Comparison of ENCODE assay signal across 30 mouse cellular contexts in the genomic region with DNA sequence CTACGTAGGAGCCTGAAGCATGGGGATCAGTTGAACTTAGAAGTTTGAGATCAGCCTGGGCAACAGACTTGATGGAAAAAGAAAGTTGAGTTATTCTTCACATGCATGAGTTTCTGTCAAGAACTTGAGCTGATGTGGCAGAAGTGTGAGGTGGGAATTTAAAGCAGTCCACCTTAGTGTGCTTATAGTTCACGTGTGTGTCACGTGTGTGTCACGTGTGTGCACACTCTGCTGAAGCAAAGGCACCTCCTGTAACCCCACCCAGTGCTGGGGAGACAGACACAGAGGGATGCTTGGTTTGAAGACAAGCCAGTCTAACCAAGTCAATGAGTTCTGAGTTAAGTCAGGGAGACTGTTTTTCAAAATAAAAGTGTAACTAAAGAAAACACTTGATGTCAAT.
"Had no signal": no experiment of that assay in that cellular context is flagged by ENCODE, and none has a peak within 500 bp of the region (broad histone marks: within the 10 kb centered on the region; RNA-seq: fewer than 3 reads in every experiment).

No protein-coding gene starts in this region.

- H3K36me3 ChIP-seq: limb, embryonic 10.5 days; limb, embryonic 12.5 days; limb, embryonic 13.5 days; limb, embryonic 15.5 days; liver, embryonic 12.5 days; liver, embryonic 13.5 days; liver, embryonic 15.5 days; lung, embryonic 15.5 days; midbrain, embryonic 10.5 days; midbrain, embryonic 12.5 days; midbrain, embryonic 13.5 days; midbrain, embryonic 15.5 days; neural tube, embryonic 12.5 days had no signal

- H3K4me2 ChIP-seq: limb, embryonic 12.5 days; limb, embryonic 13.5 days; limb, embryonic 15.5 days; liver, embryonic 11.5 days; liver, embryonic 12.5 days; liver, embryonic 13.5 days; liver, embryonic 15.5 days; lung, embryonic 14.5 days; lung, embryonic 15.5 days; midbrain, embryonic 11.5 days; midbrain, embryonic 12.5 days; midbrain, embryonic 13.5 days; midbrain, embryonic 15.5 days; neural tube, embryonic 12.5 days had no signal

- H3K9me3 ChIP-seq: limb, embryonic 10.5 days; limb, embryonic 12.5 days; limb, embryonic 15.5 days; liver, embryonic 12.5 days; liver, embryonic 13.5 days; liver, embryonic 15.5 days; lung, embryonic 15.5 days; midbrain, embryonic 10.5 days; midbrain, embryonic 12.5 days; midbrain, embryonic 15.5 days had no signal

- H3K27me3 ChIP-seq: limb, embryonic 12.5 days; limb, embryonic 15.5 days; liver, embryonic 12.5 days; liver, embryonic 13.5 days; lung, embryonic 15.5 days; midbrain, embryonic 12.5 days; midbrain, embryonic 13.5 days; midbrain, embryonic 15.5 days; neural tube, embryonic 12.5 days had no signal

- H3K9ac ChIP-seq: limb, embryonic 12.5 days; limb, embryonic 13.5 days; limb, embryonic 15.5 days; liver, embryonic 12.5 days; liver, embryonic 13.5 days; liver, embryonic 14.5 days; liver, embryonic 15.5 days; liver, postnatal 0 days; lung, embryonic 14.5 days; lung, embryonic 15.5 days; midbrain, embryonic 12.5 days; midbrain, embryonic 13.5 days; midbrain, embryonic 15.5 days; neural tube, embryonic 12.5 days had no signal

- H3K4me1 ChIP-seq: limb, embryonic 15.5 days; lung, embryonic 15.5 days; midbrain, embryonic 15.5 days had no signal

- H3K27ac ChIP-seq: limb, embryonic 10.5 days; limb, embryonic 12.5 days; limb, embryonic 13.5 days; limb, embryonic 15.5 days; liver, embryonic 12.5 days; liver, embryonic 13.5 days; liver, embryonic 14.5 days; liver, embryonic 15.5 days; lung, embryonic 15.5 days; macrophage; midbrain, embryonic 10.5 days; midbrain, embryonic 12.5 days; midbrain, embryonic 13.5 days; midbrain, embryonic 15.5 days; neural tube, embryonic 12.5 days had no signal

- H3K4me3 ChIP-seq: limb, embryonic 10.5 days; limb, embryonic 12.5 days; limb, embryonic 13.5 days; limb, embryonic 15.5 days; liver, embryonic 12.5 days; liver, embryonic 13.5 days; liver, embryonic 15.5 days; lung, embryonic 15.5 days; megakaryocyte, embryonic 14.5 days; midbrain, embryonic 10.5 days; midbrain, embryonic 12.5 days; midbrain, embryonic 13.5 days; midbrain, embryonic 15.5 days; myocyte; neural tube, embryonic 12.5 days had no signal

- DNase-seq: left cerebral cortex, postnatal 4 days; liver; liver, embryonic 13.5 days; liver, postnatal 0 days; lung, adult 18-20 months; lung, adult 2 months; lung, embryonic 14.5 days; lung, postnatal 10 days; lung, postnatal 14 days; lung, postnatal 36 days; lung, postnatal 4 days; midbrain, embryonic 14.5 days had no signal
